In genomic region chr13:30012226-30012625, GRCm38 (mm10) we compare ENCODE assay signal across 16 mouse cellular contexts.
"Had no signal": no experiment of that assay in that cellular context is flagged by ENCODE, and none has a peak within 500 bp of the region (broad histone marks: within the 10 kb centered on the region; RNA-seq: fewer than 3 reads in every experiment).

No protein-coding gene starts in this region.

- H3K36me3 ChIP-seq: limb, embryonic 12.5 days; liver, embryonic 13.5 days; lung, embryonic 15.5 days had no signal

- H3K4me1 ChIP-seq: limb, embryonic 12.5 days; liver, embryonic 13.5 days; lung, embryonic 15.5 days; megakaryocyte, embryonic 14.5 days had no signal

- H3K9ac ChIP-seq: limb, embryonic 12.5 days; liver, embryonic 13.5 days; liver, postnatal 0 days; lung, embryonic 15.5 days had no signal

- ATAC-seq: inflammation-experienced regulatory T-cells, adult 6 months; intestine, postnatal 0 days; liver, postnatal 0 days had no signal

- H3K4me2 ChIP-seq: limb, embryonic 12.5 days; liver, embryonic 13.5 days; lung, embryonic 15.5 days; midbrain, embryonic 11.5 days had no signal

- H3K27me3 ChIP-seq: limb, embryonic 12.5 days; liver, embryonic 13.5 days; lung, embryonic 15.5 days had no signal

- DNase-seq: kidney, adult 8-10 months; kidney, postnatal 25 days; liver; liver, embryonic 13.5 days; liver, postnatal 0 days; lung, postnatal 14 days; thymus, adult 18-20 months; thymus, postnatal 14 days had no signal

- H3K27ac ChIP-seq: limb, embryonic 12.5 days; liver, embryonic 13.5 days; lung, embryonic 15.5 days; macrophage; stomach, postnatal 0 days had no signal

- H3K9me3 ChIP-seq: limb, embryonic 12.5 days; liver, embryonic 13.5 days; lung, embryonic 15.5 days had no signal

- H3K4me3 ChIP-seq: limb, embryonic 12.5 days; liver, embryonic 13.5 days; lung, embryonic 15.5 days; megakaryocyte, embryonic 14.5 days had no signal
